Mouse (Mus musculus): ENCODE data around the gene Pex16. TPM values are rescaled to one million over a fixed set of nuclear protein-coding genes. Genes with fewer than 3 reads are reported as not detected.

Pex16 gene
- polyA plus RNA-seq, 1 experiment from 2014 or later: 35.7 TPM

DNA sequence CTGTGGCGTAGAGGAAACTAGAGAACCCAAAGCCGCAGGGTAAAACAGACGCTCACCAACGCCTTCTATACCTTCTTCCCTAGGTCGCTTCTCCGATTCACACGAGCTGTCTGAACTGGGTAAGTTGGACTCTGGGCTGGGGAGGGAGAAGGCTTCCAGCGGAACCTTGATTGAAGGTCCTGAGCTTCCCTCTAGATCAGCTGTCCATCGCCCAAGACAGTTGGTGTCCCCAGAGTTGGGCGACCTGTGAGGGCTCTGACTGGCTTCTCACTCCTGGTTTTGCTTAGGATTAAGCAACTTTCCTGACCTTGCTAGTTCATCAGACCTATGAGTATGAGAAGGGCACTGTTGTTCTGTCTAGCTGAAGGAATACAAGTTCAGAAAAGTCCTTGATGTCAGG, 1.3 kb downstream of the Pex16 start:
- 10% methylated on average over 10 of the region's 10 CpGs for WGBS
- Histone ChIP-seq H3K9me3 (ENCODE audit: low read length) (no peaks in the 10 kb centered on the region), H3K27ac (ENCODE audit: low read length) (peak overlapping the region; percentile 95; the same call in 1 of the 2 replicates), H3K27me3 (ENCODE audit: insufficient read depth, low read length) (no peaks in the 10 kb centered on the region), H3K4me3 (ENCODE audit: low read length) (peak overlapping the region; percentile 77), H3K36me3 (ENCODE audit: insufficient read depth, low read length) (peaks cover 20% of the 10 kb centered on the region), H3K4me2 (replicated peaks; ENCODE audit: low read depth, low read length) (peak overlapping the region; percentile 90), H3K9ac (replicated peaks; ENCODE audit: low read length) (peak overlapping the region; percentile 69), H3K4me1 (ENCODE audit: insufficient read depth, low read length) (peaks cover 45% of the 10 kb centered on the region)
- ATAC-seq (ENCODE audit: low FRiP score, low TSS enrichment): no peak

DNA sequence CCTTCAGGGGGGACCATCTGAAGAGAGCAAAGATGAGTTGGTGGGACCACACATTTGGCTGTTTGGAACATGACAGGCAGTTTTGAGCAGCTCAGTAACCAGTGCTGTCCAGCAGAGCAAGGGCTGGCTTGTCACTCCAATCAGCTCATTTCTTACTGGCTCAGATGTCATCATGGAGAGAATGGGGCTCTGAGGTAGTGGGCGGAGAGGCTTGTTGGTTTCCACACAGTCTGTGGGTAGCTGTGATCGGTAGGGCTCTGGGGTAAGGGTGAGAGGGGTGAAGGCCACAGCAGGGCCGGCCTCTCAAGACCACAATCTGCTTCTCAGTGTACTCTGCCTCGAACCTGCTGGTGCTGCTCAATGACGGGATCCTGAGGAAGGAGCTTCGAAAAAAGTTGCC, 1.8 kb downstream of the Pex16 start:
- H3K27me3 ChIP-seq (ENCODE audit: insufficient read depth, low read length): no peaks in the 10 kb centered on the region
- peak overlapping the region; percentile 90 for H3K4me2 ChIP-seq (replicated peaks; ENCODE audit: low read depth, low read length)
- H3K36me3 ChIP-seq (ENCODE audit: insufficient read depth, low read length): peaks cover 21% of the 10 kb centered on the region
- no peak for ATAC-seq (ENCODE audit: low FRiP score, low TSS enrichment)
- H3K9ac ChIP-seq (replicated peaks; ENCODE audit: low read length): peak overlapping the region; percentile 69; the same call in 1 of the 2 replicates
- WGBS: 81% methylated on average over 6 of the region's 6 CpGs
- H3K27ac ChIP-seq (ENCODE audit: low read length): no peak overlapping the region
- H3K9me3 ChIP-seq (ENCODE audit: low read length): no peaks in the 10 kb centered on the region
- peak overlapping the region; percentile 77 for H3K4me3 ChIP-seq (ENCODE audit: low read length)
- peaks cover 40% of the 10 kb centered on the region for H3K4me1 ChIP-seq (ENCODE audit: insufficient read depth, low read length)

DNA sequence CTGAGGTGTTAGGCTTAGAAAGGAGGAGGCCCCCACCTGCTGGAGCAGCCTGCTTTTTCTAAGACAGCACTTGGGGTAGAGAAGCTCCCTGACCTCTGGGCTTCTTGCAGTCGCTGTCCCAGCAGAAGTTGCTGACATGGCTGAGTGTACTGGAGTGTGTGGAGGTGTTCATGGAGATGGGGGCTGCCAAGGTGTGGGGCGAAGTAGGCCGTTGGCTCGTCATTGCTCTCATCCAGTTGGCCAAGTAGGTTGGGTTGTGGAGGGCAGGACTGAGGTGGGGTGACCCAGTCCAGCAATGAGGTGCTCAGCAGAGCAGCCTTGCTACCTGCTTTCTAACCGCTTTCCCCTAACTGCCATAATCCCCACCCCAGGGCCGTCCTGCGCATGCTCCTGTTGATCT, 2.8 kb downstream of the Pex16 start:
- ATAC-seq (ENCODE audit: low FRiP score, low TSS enrichment): no peak
- Histone ChIP-seq H3K9me3 (ENCODE audit: low read length) (no peaks in the 10 kb centered on the region), H3K9ac (replicated peaks; ENCODE audit: low read length) (no peak overlapping the region), H3K4me2 (replicated peaks; ENCODE audit: low read depth, low read length) (no peak overlapping the region), H3K36me3 (ENCODE audit: insufficient read depth, low read length) (peaks cover 25% of the 10 kb centered on the region), H3K4me3 (ENCODE audit: low read length) (no peak overlapping the region), H3K27ac (ENCODE audit: low read length) (no peak overlapping the region), H3K4me1 (ENCODE audit: insufficient read depth, low read length) (peaks cover 30% of the 10 kb centered on the region), H3K27me3 (ENCODE audit: insufficient read depth, low read length) (no peaks in the 10 kb centered on the region)
- 95% methylated on average over 7 of the region's 7 CpGs for WGBS

DNA sequence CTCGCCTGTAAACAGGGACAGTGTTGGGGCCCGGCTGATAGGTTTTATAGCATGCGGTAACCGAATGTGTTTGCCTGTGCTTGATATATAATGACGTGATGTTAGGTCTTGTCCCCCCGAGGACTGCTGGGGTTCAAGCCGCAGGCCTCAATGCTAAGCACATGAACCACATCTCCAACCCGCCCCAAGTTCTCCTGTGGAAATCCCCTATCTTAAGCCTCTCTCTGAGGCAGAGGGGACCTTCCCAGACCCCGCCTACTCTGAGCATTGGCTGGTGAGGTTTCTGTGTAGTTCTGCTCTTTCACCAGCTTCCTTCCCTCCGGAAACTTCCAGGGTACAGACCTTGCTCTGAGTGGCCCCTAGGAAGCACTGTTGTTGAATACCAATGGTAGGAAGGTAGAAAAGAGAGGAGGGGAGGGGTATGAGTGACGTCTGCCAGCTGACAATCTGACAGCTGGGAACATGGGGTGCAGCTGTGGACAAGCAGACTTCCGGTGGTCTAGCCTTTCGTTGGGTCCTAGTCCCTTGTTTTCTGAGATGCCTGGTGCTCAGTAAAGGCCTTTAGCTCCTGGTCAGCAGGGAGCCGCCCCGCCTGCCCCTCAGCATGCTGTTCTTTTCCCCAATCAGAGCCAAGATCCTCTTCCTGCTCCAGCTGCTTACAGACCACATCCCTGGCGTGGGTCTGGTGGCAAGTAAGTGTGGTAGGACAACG, 5.5 kb downstream of the Pex16 start:
- WGBS: 77% methylated on average over 17 of the region's 17 CpGs
- no peak for ATAC-seq (ENCODE audit: low FRiP score, low TSS enrichment)
- Histone ChIP-seq H3K4me3 (ENCODE audit: low read length) (no peak overlapping the region), H3K27me3 (ENCODE audit: insufficient read depth, low read length) (no peaks in the 10 kb centered on the region), H3K4me1 (ENCODE audit: insufficient read depth, low read length) (peaks cover 10% of the 10 kb centered on the region), H3K27ac (ENCODE audit: low read length) (no peak overlapping the region), H3K9ac (replicated peaks; ENCODE audit: low read length) (no peak overlapping the region), H3K36me3 (ENCODE audit: insufficient read depth, low read length) (peaks cover 48% of the 10 kb centered on the region), H3K9me3 (ENCODE audit: low read length) (no peaks in the 10 kb centered on the region), H3K4me2 (replicated peaks; ENCODE audit: low read depth, low read length) (no peak overlapping the region)

DNA sequence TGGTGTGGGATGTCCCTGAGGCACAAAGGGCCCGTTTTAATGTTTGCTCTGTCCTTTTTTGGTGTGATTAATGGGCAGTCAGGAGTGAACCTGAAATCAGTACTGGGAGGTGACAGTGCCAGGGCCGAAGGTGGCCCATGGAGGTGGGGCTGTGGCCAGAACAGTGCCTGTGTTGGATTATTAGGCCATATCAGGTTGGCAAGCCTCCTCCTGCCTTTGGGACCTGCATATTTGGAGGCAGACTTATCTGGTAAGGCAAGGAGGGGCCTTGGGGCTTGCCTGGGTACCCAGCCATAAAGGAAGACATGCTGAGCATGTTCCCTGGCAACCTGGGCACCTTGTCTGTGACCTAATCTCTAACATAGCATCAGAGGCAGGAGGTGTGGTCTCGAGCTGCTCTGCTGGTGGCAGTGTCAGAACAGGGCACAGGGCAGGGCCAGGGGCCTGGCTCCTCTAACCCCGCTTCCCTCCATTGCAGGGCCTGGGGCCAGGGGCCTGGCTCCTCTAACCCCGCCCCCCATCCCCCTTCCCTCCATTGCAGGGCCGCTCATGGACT, 6.1 kb downstream of the Pex16 start:
- H3K4me2 ChIP-seq (replicated peaks; ENCODE audit: low read depth, low read length): no peak overlapping the region
- H3K9ac ChIP-seq (replicated peaks; ENCODE audit: low read length): no peak overlapping the region
- 65% methylated on average over 6 of the region's 6 CpGs for WGBS
- peaks cover 54% of the 10 kb centered on the region for H3K36me3 ChIP-seq (ENCODE audit: insufficient read depth, low read length)
- H3K4me3 ChIP-seq (ENCODE audit: low read length): no peak overlapping the region
- no peaks in the 10 kb centered on the region for H3K27me3 ChIP-seq (ENCODE audit: insufficient read depth, low read length)
- ATAC-seq (ENCODE audit: low FRiP score, low TSS enrichment): no peak
- no peaks in the 10 kb centered on the region for H3K9me3 ChIP-seq (ENCODE audit: low read length)
- no peak overlapping the region for H3K27ac ChIP-seq (ENCODE audit: low read length)
- peaks cover 10% of the 10 kb centered on the region for H3K4me1 ChIP-seq (ENCODE audit: insufficient read depth, low read length)

DNA sequence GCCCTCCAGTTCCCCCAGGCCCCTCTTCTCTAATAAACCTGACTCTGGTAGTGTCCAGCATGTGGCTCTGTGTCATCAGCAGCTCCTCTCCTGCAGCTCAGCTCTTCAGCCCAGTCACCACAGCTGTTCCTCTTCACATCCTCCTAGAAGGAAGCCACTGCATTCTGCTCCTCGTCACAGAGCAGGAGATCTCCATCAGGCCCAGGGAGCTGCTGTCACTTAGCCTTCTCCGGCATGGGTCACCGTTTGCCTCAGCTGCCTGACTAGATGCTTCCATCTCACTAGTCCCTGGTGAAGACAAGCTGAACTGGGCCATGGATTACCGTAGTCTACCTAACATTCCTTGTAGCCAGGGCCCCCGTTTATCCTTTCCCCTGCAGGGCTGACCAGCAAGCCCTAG, 6.7 kb downstream of the Pex16 start:
- WGBS: 68% methylated on average over 5 of the region's 5 CpGs
- H3K4me1 ChIP-seq (ENCODE audit: insufficient read depth, low read length): peaks cover 4% of the 10 kb centered on the region
- H3K36me3 ChIP-seq (ENCODE audit: insufficient read depth, low read length): peaks cover 60% of the 10 kb centered on the region
- no peak overlapping the region for H3K9ac ChIP-seq (replicated peaks; ENCODE audit: low read length)
- H3K4me2 ChIP-seq (replicated peaks; ENCODE audit: low read depth, low read length): no peak overlapping the region
- no peak overlapping the region for H3K4me3 ChIP-seq (ENCODE audit: low read length)
- H3K27me3 ChIP-seq (ENCODE audit: insufficient read depth, low read length): no peaks in the 10 kb centered on the region
- H3K9me3 ChIP-seq (ENCODE audit: low read length): no peaks in the 10 kb centered on the region
- ATAC-seq (ENCODE audit: low FRiP score, low TSS enrichment): no peak
- 0 out of 2 replicates have a peak overlapping the region, but pooled peaks have one; percentile 10 for H3K27ac ChIP-seq (ENCODE audit: low read length)

DNA sequence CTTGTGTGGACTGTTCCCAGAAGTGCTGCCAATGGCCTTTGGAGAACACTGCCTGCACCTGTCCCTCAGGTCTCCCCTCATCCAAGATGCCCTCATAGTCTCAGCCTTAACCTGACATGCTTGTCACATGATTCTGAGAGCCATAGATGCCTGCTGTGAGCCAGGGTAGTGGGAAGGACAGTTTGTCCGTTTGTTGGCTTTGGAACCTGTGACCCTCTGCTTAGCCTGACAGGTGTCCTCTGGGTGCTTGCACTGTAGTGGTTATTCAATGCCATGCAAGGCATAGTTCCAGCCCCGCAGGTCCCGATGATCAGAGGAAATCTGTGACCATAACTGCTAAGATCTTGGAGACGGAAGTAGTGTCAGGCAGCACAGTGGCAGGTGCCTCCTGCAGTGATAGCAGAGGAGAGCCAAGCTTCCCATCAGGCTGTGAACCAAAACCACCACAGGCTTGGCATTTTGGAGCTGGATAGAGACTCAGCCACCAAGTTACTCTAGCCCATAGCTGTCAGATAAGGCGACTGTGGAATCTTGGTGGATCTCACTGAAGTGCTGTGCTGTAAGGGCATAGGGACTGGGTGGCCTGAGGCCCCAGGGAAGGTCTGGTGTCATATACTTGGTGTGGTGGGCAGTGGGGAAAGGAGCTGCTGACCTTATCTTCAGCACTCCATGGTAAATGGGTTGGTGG, 7.6 kb downstream of the Pex16 start, which contains the start of gene 1700029I15Rik:
Gene 1700029I15Rik (plus strand): TSS at position 638 of the 688 bp plus-strand sequence.
- H3K9me3 ChIP-seq (ENCODE audit: low read length): no peaks in the 10 kb centered on the region
- no peak within 1 kb of the TSS for H3K4me2 ChIP-seq (replicated peaks; ENCODE audit: low read depth, low read length)
- H3K9ac ChIP-seq (replicated peaks; ENCODE audit: low read length): no peak within 1 kb of the TSS
- no peak within 1 kb of the TSS for H3K4me3 ChIP-seq (ENCODE audit: low read length)
- 85% methylated on average over 5 of the region's 5 CpGs for WGBS
- no peaks in the 10 kb centered on the region for H3K27me3 ChIP-seq (ENCODE audit: insufficient read depth, low read length)
- 0 out of 2 replicates have a peak within 1 kb of the TSS, but pooled peaks have one; percentile 10 for H3K27ac ChIP-seq (ENCODE audit: low read length)
- ATAC-seq (ENCODE audit: low FRiP score, low TSS enrichment): no peak
- no peaks in the 10 kb centered on the region for H3K4me1 ChIP-seq (ENCODE audit: insufficient read depth, low read length)
- H3K36me3 ChIP-seq (ENCODE audit: insufficient read depth, low read length): peaks cover 69% of the 10 kb centered on the region

DNA sequence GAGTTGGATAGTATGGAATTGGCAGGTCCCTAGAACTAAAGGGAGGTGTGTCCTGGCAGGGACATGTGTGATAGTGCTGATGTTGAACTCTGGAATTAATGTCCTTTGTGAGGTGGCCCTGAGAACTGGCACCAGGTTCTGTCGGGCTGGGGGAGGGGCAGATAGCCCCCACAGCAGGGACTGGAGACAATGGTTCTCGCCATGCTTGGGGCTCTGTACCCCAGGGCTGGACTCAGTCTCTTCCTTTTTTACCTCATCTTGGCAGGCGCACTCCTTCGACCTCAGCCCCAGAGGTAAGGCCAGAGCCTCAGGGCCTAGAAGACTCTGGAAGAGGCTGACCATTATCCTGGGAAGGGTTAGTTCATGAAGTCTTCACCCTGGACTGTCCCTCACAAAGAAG, 8.3 kb downstream of the Pex16 start:
- Histone ChIP-seq H3K4me3 (ENCODE audit: low read length) (no peak overlapping the region), H3K4me1 (ENCODE audit: insufficient read depth, low read length) (no peaks in the 10 kb centered on the region), H3K27ac (ENCODE audit: low read length) (no peak overlapping the region), H3K9me3 (ENCODE audit: low read length) (no peaks in the 10 kb centered on the region), H3K4me2 (replicated peaks; ENCODE audit: low read depth, low read length) (no peak overlapping the region), H3K36me3 (ENCODE audit: insufficient read depth, low read length) (peaks cover 72% of the 10 kb centered on the region), H3K27me3 (ENCODE audit: insufficient read depth, low read length) (no peaks in the 10 kb centered on the region), H3K9ac (replicated peaks; ENCODE audit: low read length) (no peak overlapping the region)
- WGBS: 82% methylated on average over 4 of the region's 4 CpGs
- no peak for ATAC-seq (ENCODE audit: low FRiP score, low TSS enrichment)

DNA sequence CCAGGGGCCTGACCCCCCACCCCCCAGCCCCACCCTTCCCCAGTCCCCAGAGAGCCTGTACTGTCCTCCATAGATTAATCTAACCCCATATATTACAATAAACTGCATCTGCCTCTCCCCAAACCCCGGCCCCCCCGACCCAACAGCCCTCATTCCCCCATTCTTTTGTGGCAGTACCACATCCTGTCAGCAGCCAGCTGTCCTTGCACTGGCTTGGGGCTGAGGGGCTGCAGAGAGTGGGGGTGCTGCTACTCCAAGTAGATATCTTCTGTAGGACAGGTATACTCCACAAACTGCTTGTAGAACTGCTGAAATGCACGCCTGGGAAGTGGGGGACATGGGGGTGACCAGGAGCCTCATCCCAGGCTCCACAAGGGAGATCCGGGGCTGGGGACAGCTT, 9.6 kb downstream of the Pex16 start:
- Histone ChIP-seq H3K27ac (ENCODE audit: low read length) (no peak overlapping the region), H3K9ac (replicated peaks; ENCODE audit: low read length) (no peak overlapping the region), H3K27me3 (ENCODE audit: insufficient read depth, low read length) (no peaks in the 10 kb centered on the region), H3K9me3 (ENCODE audit: low read length) (no peaks in the 10 kb centered on the region), H3K4me3 (ENCODE audit: low read length) (no peak overlapping the region), H3K4me1 (ENCODE audit: insufficient read depth, low read length) (peaks cover 9% of the 10 kb centered on the region), H3K4me2 (replicated peaks; ENCODE audit: low read depth, low read length) (no peak overlapping the region), H3K36me3 (ENCODE audit: insufficient read depth, low read length) (peaks cover 68% of the 10 kb centered on the region)
- no peak for ATAC-seq (ENCODE audit: low FRiP score, low TSS enrichment)
- 83% methylated on average over 4 of the region's 4 CpGs for WGBS

Measured in kidney, embryonic 16.5 days (tissue).